Mouse (Mus musculus) heart, postnatal 0 days (tissue): ENCODE data around the gene Slc39a11.

Experiments used
- CTCF ChIP-seq: IDR thresholded peaks from 2 replicates; pipeline ENCODE4 v1.5.1; 2016; ENCODE audit warnings: antibody characterized with exemption, control low read depth, low read depth
- EP300 ChIP-seq: IDR thresholded peaks from 2 replicates; pipeline ENCODE4 v1.6.1; 2016; ENCODE audit warnings: antibody characterized with exemption, low read depth

DNA sequence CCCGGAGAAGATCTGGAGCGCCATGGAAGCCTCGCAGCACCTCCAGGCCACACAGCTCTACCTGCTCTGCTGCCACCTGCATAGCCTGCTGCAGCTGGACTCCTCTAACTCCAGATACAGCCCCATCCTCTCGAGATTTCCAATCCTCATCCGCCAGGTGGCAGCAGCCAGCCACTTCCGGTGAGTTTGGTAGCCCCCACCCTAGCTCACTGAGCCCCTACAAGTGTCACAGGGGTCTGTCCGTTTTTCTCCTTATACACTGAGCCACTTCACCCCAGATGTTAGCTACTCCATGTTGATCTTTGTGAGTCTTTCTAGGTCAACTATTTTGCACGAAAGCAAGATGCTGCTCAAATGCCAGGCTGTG, 2.0 kb upstream of the Slc39a11 start:
- TF ChIP-seq CTCF (peak; percentile 46), EP300 (no peak)
